Mouse (Mus musculus) liver, embryonic 12.5 days (tissue): ENCODE measurements at regions not wholly inside any gene's neighbourhood (a gene's known extent, or its start where the extent isn't known, plus 50 kb on each side); places are given as distances from the start of the nearest gene placed in this dataset.
"Not testable (repeated sequence)": the region's sequence is repeated elsewhere in the genome, so short reads cannot be mapped to it uniquely, and the experiment has no call there.

Experiments used
- ATAC-seq: fragments of 200-750 bp; cut with Nextera tagmentation; 2 replicates; pipeline ENCODE4 v1.8.0; 2017; ENCODE audit warnings: moderate number of reproducible peaks, mild to moderate bottlenecking, moderate library complexity
- H3K27ac ChIP-seq: fragments of 300-500 bp; sonication (generic); 2 replicates; pipeline ENCODE4 v1.5.1; 2016; ENCODE audit warnings: mild to moderate bottlenecking
- H3K27me3 ChIP-seq: fragments of 300-500 bp; sonication (generic); replicated peaks from 2 replicates; pipeline ENCODE4 v1.6.1; 2016; ENCODE audit warnings: mild to moderate bottlenecking, moderate library complexity
- H3K36me3 ChIP-seq: fragments of 300-500 bp; sonication (generic); 2 replicates; pipeline ENCODE4 v1.6.1; 2016; ENCODE audit warnings: mild to moderate bottlenecking, moderate library complexity
- H3K4me1 ChIP-seq: fragments of 300-500 bp; sonication (generic); 2 replicates; pipeline ENCODE4 v1.6.1; 2016
- H3K4me2 ChIP-seq: fragments of 300-500 bp; sonication (generic); 2 replicates; pipeline ENCODE4 v1.6.1; 2016; ENCODE audit warnings: mild to moderate bottlenecking, moderate library complexity
- H3K4me3 ChIP-seq: fragments of 300-500 bp; sonication (generic); 2 replicates; pipeline ENCODE4 v1.5.1; 2016; ENCODE audit warnings: mild to moderate bottlenecking, moderate library complexity
- H3K9ac ChIP-seq: fragments of 300-500 bp; sonication (generic); 2 replicates; pipeline ENCODE4 v1.6.1; 2016; ENCODE audit warnings: mild to moderate bottlenecking, moderate library complexity
- H3K9me3 ChIP-seq: fragments of 300-500 bp; sonication (generic); replicated peaks from 2 replicates; pipeline ENCODE4 v1.6.1; 2016; ENCODE audit warnings: mild to moderate bottlenecking, moderate library complexity
- WGBS: fragments of 180-500 bp; shearing (Covaris S2); methylation state at CpG from one replicate; pipeline ENCODE4 v1.1.7; 2016; ENCODE audit not compliant: insufficient replicate concordance; 5-methylcytosine and 5-hydroxymethylcytosine counted together

GRCm38 (mm10) chr12:10529077-10529476 lies 138.5 kb downstream of the Rdh14 start:
- H3K9ac ChIP-seq = no peak overlapping the region
- H3K36me3 ChIP-seq = no peaks in the 10 kb centered on the region
- no peak overlapping the region for H3K4me3 ChIP-seq
- no peak overlapping the region for H3K4me2 ChIP-seq
- H3K4me1 ChIP-seq = no peaks in the 10 kb centered on the region
- no peaks in the 10 kb centered on the region for H3K27me3 ChIP-seq
- no peak overlapping the region for H3K27ac ChIP-seq
- no peaks in the 10 kb centered on the region for H3K9me3 ChIP-seq
- WGBS = 42% methylated on average over 2 of the region's 2 CpGs
- ATAC-seq = no peak

GRCm38 (mm10) chr12:10530996-10531395 lies 140.4 kb downstream of the Rdh14 start:
- Histone ChIP-seq H3K27me3 (no peaks in the 10 kb centered on the region), H3K36me3 (no peaks in the 10 kb centered on the region), H3K4me1 (no peaks in the 10 kb centered on the region), H3K4me2 (no peak overlapping the region), H3K27ac (no peak overlapping the region), H3K4me3 (no peak overlapping the region), H3K9ac (no peak overlapping the region), H3K9me3 (no peaks in the 10 kb centered on the region)
- no peak for ATAC-seq
- WGBS = 68% methylated on average over 3 of the region's 3 CpGs

GRCm38 (mm10) chr12:10533971-10534370 lies 143.4 kb downstream of the Rdh14 start:
- Histone ChIP-seq H3K4me3 (no peak overlapping the region), H3K27me3 (no peaks in the 10 kb centered on the region), H3K27ac (no peak overlapping the region), H3K4me1 (no peaks in the 10 kb centered on the region), H3K9ac (no peak overlapping the region), H3K4me2 (no peak overlapping the region), H3K36me3 (no peaks in the 10 kb centered on the region), H3K9me3 (no peaks in the 10 kb centered on the region)
- no peak for ATAC-seq
- 51% methylated on average over 6 of the region's 6 CpGs for WGBS

GRCm38 (mm10) chr12:10536239-10536638 lies 145.7 kb downstream of the Rdh14 start:
- 68% methylated on average over 12 of the region's 12 CpGs for WGBS
- H3K9ac ChIP-seq = no peak overlapping the region
- ATAC-seq = no peak

GRCm38 (mm10) chr12:10537069-10537468 lies 146.5 kb downstream of the Rdh14 start:
- 2% methylated on average over 4 of the region's 4 CpGs for WGBS
- ATAC-seq = no peak
- no peaks in the 10 kb centered on the region for H3K36me3 ChIP-seq

More at GRCm38 (mm10) chr12:10536239-10536638, 145.7 kb downstream of the Rdh14 start:
- no peak overlapping the region for H3K4me2 ChIP-seq
- H3K27me3 ChIP-seq = no peaks in the 10 kb centered on the region
- no peaks in the 10 kb centered on the region for H3K9me3 ChIP-seq
- H3K36me3 ChIP-seq = no peaks in the 10 kb centered on the region
- H3K4me1 ChIP-seq = no peaks in the 10 kb centered on the region
- H3K4me3 ChIP-seq = no peak overlapping the region
- no peak overlapping the region for H3K27ac ChIP-seq

GRCm38 (mm10) chr12:10549481-10550201 lies 159.1 kb downstream of the Rdh14 start:
- WGBS = 22% methylated on average over 1 of the region's 1 CpGs
- H3K9me3 ChIP-seq = no peaks in the 10 kb centered on the region
- no peak for ATAC-seq

More at GRCm38 (mm10) chr12:10537069-10537468, 146.5 kb downstream of the Rdh14 start:
- Histone ChIP-seq H3K4me1 (no peaks in the 10 kb centered on the region), H3K9me3 (no peaks in the 10 kb centered on the region), H3K9ac (no peak overlapping the region), H3K27ac (no peak overlapping the region), H3K4me2 (no peak overlapping the region), H3K27me3 (no peaks in the 10 kb centered on the region), H3K4me3 (no peak overlapping the region)

GRCm38 (mm10) chr12:10554701-10555100 lies 164.1 kb downstream of the Rdh14 start:
- not testable (repeated sequence) for H3K36me3 ChIP-seq, H3K27ac ChIP-seq, H3K27me3 ChIP-seq, H3K4me1 ChIP-seq, H3K9me3 ChIP-seq, H3K4me3 ChIP-seq, H3K9ac ChIP-seq, ATAC-seq, H3K4me2 ChIP-seq
- WGBS = 61% methylated on average over 1 of the region's 1 CpGs

More at GRCm38 (mm10) chr12:10549481-10550201, 159.1 kb downstream of the Rdh14 start:
- Histone ChIP-seq H3K9ac (no peak overlapping the region), H3K36me3 (no peaks in the 10 kb centered on the region), H3K27ac (no peak overlapping the region), H3K4me2 (no peak overlapping the region), H3K27me3 (no peaks in the 10 kb centered on the region), H3K4me1 (no peaks in the 10 kb centered on the region), H3K4me3 (no peak overlapping the region)

GRCm38 (mm10) chr12:10562966-10563365 lies 172.4 kb downstream of the Rdh14 start:
- Histone ChIP-seq H3K4me2 (no peak overlapping the region), H3K9me3 (no peaks in the 10 kb centered on the region), H3K4me1 (no peaks in the 10 kb centered on the region), H3K36me3 (no peaks in the 10 kb centered on the region), H3K4me3 (no peak overlapping the region), H3K27ac (no peak overlapping the region), H3K27me3 (no peaks in the 10 kb centered on the region), H3K9ac (no peak overlapping the region)
- ATAC-seq = no peak
- 32% methylated on average over 1 of the region's 1 CpGs for WGBS

- Histone ChIP-seq H3K4me3 (no peak overlapping the region), H3K27me3 (no peaks in the 10 kb centered on the region), H3K4me2 (no peak overlapping the region), H3K9ac (no peak overlapping the region), H3K36me3 (no peaks in the 10 kb centered on the region), H3K9me3 (no peaks in the 10 kb centered on the region), H3K4me1 (no peaks in the 10 kb centered on the region), H3K27ac (no peak overlapping the region)
- ATAC-seq = no peak
- WGBS = 66% methylated on average over 2 of the region's 2 CpGs
Observed at GRCm38 (mm10) chr12:10567881-10568280, 177.3 kb downstream of the Rdh14 start.

GRCm38 (mm10) chr12:10571643-10572377 lies 181.2 kb downstream of the Rdh14 start:
- 42% methylated on average over 11 of the region's 11 CpGs for WGBS
- H3K27ac ChIP-seq = no peak overlapping the region
- H3K4me1 ChIP-seq = no peaks in the 10 kb centered on the region
- no peaks in the 10 kb centered on the region for H3K9me3 ChIP-seq
- H3K27me3 ChIP-seq = no peaks in the 10 kb centered on the region
- no peak overlapping the region for H3K9ac ChIP-seq
- no peak for ATAC-seq
- no peak overlapping the region for H3K4me3 ChIP-seq
- H3K4me2 ChIP-seq = no peak overlapping the region
- no peaks in the 10 kb centered on the region for H3K36me3 ChIP-seq

- WGBS = 26% methylated on average over 5 of the region's 5 CpGs
- no peak for ATAC-seq
- no peaks in the 10 kb centered on the region for H3K36me3 ChIP-seq
Observed at GRCm38 (mm10) chr12:10572378-10572650, 181.7 kb downstream of the Rdh14 start.

GRCm38 (mm10) chr12:10573381-10573780 lies 182.8 kb downstream of the Rdh14 start:
- Histone ChIP-seq H3K4me3 (no peak overlapping the region), H3K9ac (no peak overlapping the region), H3K36me3 (no peaks in the 10 kb centered on the region), H3K9me3 (no peaks in the 10 kb centered on the region), H3K27me3 (no peaks in the 10 kb centered on the region), H3K4me2 (no peak overlapping the region), H3K27ac (no peak overlapping the region), H3K4me1 (no peaks in the 10 kb centered on the region)
- ATAC-seq = no peak
- 70% methylated on average over 9 of the region's 9 CpGs for WGBS

More at GRCm38 (mm10) chr12:10572378-10572650, 181.7 kb downstream of the Rdh14 start:
- Histone ChIP-seq H3K27ac (no peak overlapping the region), H3K9ac (no peak overlapping the region), H3K9me3 (no peaks in the 10 kb centered on the region), H3K27me3 (no peaks in the 10 kb centered on the region), H3K4me3 (no peak overlapping the region), H3K4me2 (no peak overlapping the region), H3K4me1 (no peaks in the 10 kb centered on the region)
